Mouse (Mus musculus): Measurements from ENCODE around the gene Pafah2. TPM values are rescaled to one million over a fixed set of nuclear protein-coding genes. Genes with fewer than 3 reads are reported as not detected.

The Pafah2 gene
- polyA plus RNA-seq, 1 experiment from 2014 or later = 6.3 TPM

DNA sequence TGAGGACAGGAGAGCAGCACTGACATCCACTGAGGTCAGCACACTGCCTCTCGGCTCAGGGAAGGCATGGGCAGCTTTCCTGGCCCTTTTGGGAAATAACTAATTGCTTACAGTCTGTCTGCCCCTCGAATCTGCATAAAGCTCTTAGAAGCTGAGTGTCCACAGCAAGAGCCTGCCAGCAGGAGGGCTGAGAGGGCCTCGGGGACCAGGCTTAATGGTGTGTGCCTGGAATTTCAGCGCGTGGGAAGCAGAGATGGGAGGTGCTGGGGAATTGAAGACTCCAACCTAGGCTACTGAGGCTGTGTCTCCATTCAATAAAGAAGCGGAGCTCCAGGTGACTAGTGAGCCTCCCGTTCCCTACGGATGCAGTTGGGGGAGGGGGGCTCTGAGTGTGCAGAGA is 78.1 kb downstream of the Pafah2 start:
- Histone ChIP-seq H3K9me3 (no peaks in the 10 kb centered on the region), H3K27me3 (ENCODE audit: poor library complexity, severe bottlenecking) (no peaks in the 10 kb centered on the region), H3K36me3 (replicated peaks) (peaks cover 72% of the 10 kb centered on the region), H3K4me3 (no peak overlapping the region), H3K4me1 (peaks cover 24% of the 10 kb centered on the region), H3K27ac (no peak overlapping the region)
- WGBS = 70% methylated on average over 8 of the region's 8 CpGs
- no peak for DNase-seq (ENCODE audit: extremely low spot score, low spot score)

DNA sequence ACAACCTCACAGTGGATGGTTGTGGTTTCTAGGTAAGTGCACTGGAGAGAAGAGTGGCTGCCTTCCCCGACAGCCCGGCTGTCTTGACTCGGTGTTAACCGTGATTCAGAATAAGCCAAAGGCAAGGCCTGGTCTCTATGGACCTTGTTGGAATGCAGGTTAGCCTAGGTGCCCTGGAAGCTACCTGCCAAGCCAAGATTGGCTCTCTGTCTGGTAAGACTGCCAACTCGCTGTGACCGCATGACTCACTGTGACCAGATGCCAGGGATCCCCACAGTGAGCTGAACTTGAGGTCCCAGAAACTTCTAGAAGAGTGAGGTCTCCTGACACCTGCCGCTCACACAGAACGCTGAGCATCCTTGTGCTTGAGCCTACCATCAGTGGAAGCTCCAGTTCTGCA is 80.8 kb downstream of the Pafah2 start:
- 96% methylated on average over 8 of the region's 8 CpGs for WGBS
- no peak overlapping the region for H3K27ac ChIP-seq
- no peak for DNase-seq (ENCODE audit: extremely low spot score, low spot score)
- peaks cover 55% of the 10 kb centered on the region for H3K36me3 ChIP-seq (replicated peaks)
- no peaks in the 10 kb centered on the region for H3K27me3 ChIP-seq (ENCODE audit: poor library complexity, severe bottlenecking)
- no peaks in the 10 kb centered on the region for H3K9me3 ChIP-seq
- H3K4me1 ChIP-seq = peaks cover 4% of the 10 kb centered on the region; the same call in 1 of the 2 replicates
- no peak overlapping the region for H3K4me3 ChIP-seq

Small RNA genes within 50 kb of the gene (microRNA-seq; reads per million reads assigned to microRNA genes)
- 2.1 reads per million for gene Gm23634

Other genes starting within 250 kb of the Pafah2 start
- gene Cep85, start 209.2 kb upstream of the Pafah2 start, polyA plus RNA-seq (2016; fragmentation: Nextera tagmentation; extraction: Ambion mirVana) = 34.3 and 35.5 TPM in 2 replicates
- not detected in 2 replicates for gene Gm7534, start 193.3 kb upstream of the Pafah2 start, polyA plus RNA-seq (2016; fragmentation: Nextera tagmentation; extraction: Ambion mirVana)
- not detected in 2 replicates for gene Catsper4, start 168.9 kb upstream of the Pafah2 start, polyA plus RNA-seq (2016; fragmentation: Nextera tagmentation; extraction: Ambion mirVana)
- 0.97 and 1.1 TPM in 2 replicates for gene Cnksr1, start 157.9 kb upstream of the Pafah2 start, polyA plus RNA-seq (2016; fragmentation: Nextera tagmentation; extraction: Ambion mirVana)
- gene E130218I03Rik, start 152.7 kb upstream of the Pafah2 start, polyA plus RNA-seq (2016; fragmentation: Nextera tagmentation; extraction: Ambion mirVana) = 0.72 and 0.90 TPM in 2 replicates
- 20.7 and 22.7 TPM in 2 replicates for gene Zfp593, start 150.7 kb upstream of the Pafah2 start, polyA plus RNA-seq (2016; fragmentation: Nextera tagmentation; extraction: Ambion mirVana)
- gene Gm30191, start 149.4 kb upstream of the Pafah2 start, polyA plus RNA-seq (2016; fragmentation: Nextera tagmentation; extraction: Ambion mirVana) = 0.24 TPM in 1 of 2 replicates, not detected in the other
- gene Grrp1, start 142.2 kb upstream of the Pafah2 start, polyA plus RNA-seq (2016; fragmentation: Nextera tagmentation; extraction: Ambion mirVana) = 8.3 and 8.4 TPM in 2 replicates
- gene Pdik1l, start 108.4 kb upstream of the Pafah2 start, polyA plus RNA-seq (2016; fragmentation: Nextera tagmentation; extraction: Ambion mirVana) = 21.7 and 22.0 TPM in 2 replicates
- 0.22 and 0.84 TPM in 2 replicates for gene Trim63, start 81.2 kb upstream of the Pafah2 start, polyA plus RNA-seq (2016; fragmentation: Nextera tagmentation; extraction: Ambion mirVana)
- gene Slc30a2, start 53.1 kb upstream of the Pafah2 start, polyA plus RNA-seq (2016; fragmentation: Nextera tagmentation; extraction: Ambion mirVana) = not detected in 2 replicates
- 0.22 and 0.27 TPM in 2 replicates for gene Extl1, start 12.5 kb upstream of the Pafah2 start, polyA plus RNA-seq (2016; fragmentation: Nextera tagmentation; extraction: Ambion mirVana)
- 2,040 and 2,174 TPM in 2 replicates for gene Stmn1, start 72.0 kb downstream of the Pafah2 start, polyA plus RNA-seq (2016; fragmentation: Nextera tagmentation; extraction: Ambion mirVana)
- 2.7 and 3.1 TPM in 2 replicates for gene Paqr7, start 100.4 kb downstream of the Pafah2 start, polyA plus RNA-seq (2016; fragmentation: Nextera tagmentation; extraction: Ambion mirVana)
- gene Aunip, start 114.7 kb downstream of the Pafah2 start, polyA plus RNA-seq (2016; fragmentation: Nextera tagmentation; extraction: Ambion mirVana) = 30.3 and 32.8 TPM in 2 replicates
- gene Mtfr1l, start 139.1 kb downstream of the Pafah2 start, polyA plus RNA-seq (2016; fragmentation: Nextera tagmentation; extraction: Ambion mirVana) = 113 and 115 TPM in 2 replicates
- 8.3 and 9.3 TPM in 2 replicates for gene Selenon, start 155.8 kb downstream of the Pafah2 start, polyA plus RNA-seq (2016; fragmentation: Nextera tagmentation; extraction: Ambion mirVana)

All from forebrain, embryonic 10.5 days (tissue).